Mouse (Mus musculus): ENCODE data around the gene Dgcr2.

- TF ChIP-seq GATA1 (IDR thresholded peaks at IDR 0.05; ENCODE audit: borderline replicate concordance, low read length) (no peak), FLI1 (IDR thresholded peaks at IDR 0.05; ENCODE audit: low read length) (no peak)
Observed at GRCm38 (mm10) chr16:17898462-17898861, at the start of gene Dgcr2, which contains the start of gene Tssk2.
